Mouse (Mus musculus) midbrain, postnatal 0 days (tissue): ENCODE results near the gene Cenpf. TPM values are rescaled to one million over a fixed set of nuclear protein-coding genes. Genes with fewer than 3 reads are reported as not detected.

Experiments
- ATAC-seq: fragments of 200-750 bp; cut with Nextera tagmentation; 2 replicates; pipeline ENCODE4 v1.8.0; 2017; ENCODE audit warnings: moderate number of reproducible peaks, mild to moderate bottlenecking, moderate TSS enrichment, moderate library complexity; ENCODE audit not compliant: low FRiP score
- DNase-seq: peaks from one replicate; pipeline ENCODE4 v3.0.0-alpha.2; 2015; ENCODE audit warnings: low spot score
- H3K27ac ChIP-seq: fragments of 300-500 bp; sonication (generic); 2 replicates; pipeline ENCODE4 v1.5.1; 2014; ENCODE audit warnings: low read depth, mild to moderate bottlenecking, low read length, mixed read lengths
- H3K27me3 ChIP-seq: fragments of 300-500 bp; sonication (generic); 2 replicates; pipeline ENCODE4 v1.6.1; 2014; ENCODE audit warnings: low read length, control low read depth, mixed read lengths; ENCODE audit not compliant: insufficient read depth
- H3K36me3 ChIP-seq: fragments of 300-500 bp; sonication (generic); 2 replicates; pipeline ENCODE4 v1.6.1; 2014; ENCODE audit warnings: low read length, control low read depth, mixed read lengths; ENCODE audit not compliant: insufficient read depth
- H3K4me1 ChIP-seq: fragments of 300-500 bp; sonication (generic); 2 replicates; pipeline ENCODE4 v1.6.1; 2014; ENCODE audit warnings: mild to moderate bottlenecking, control low read depth, antibody characterized with exemption, low read length, mixed read lengths; ENCODE audit not compliant: insufficient read depth
- H3K4me2 ChIP-seq: fragments of 300-500 bp; sonication (generic); 2 replicates; pipeline ENCODE4 v1.6.1; 2014; ENCODE audit warnings: low read depth, mild to moderate bottlenecking, low read length, mixed read lengths; ENCODE audit not compliant: poor library complexity, severe bottlenecking
- H3K4me3 ChIP-seq: fragments of 300-500 bp; sonication (generic); 2 replicates; pipeline ENCODE4 v1.5.1; 2014; ENCODE audit warnings: low read depth, mild to moderate bottlenecking, low read length, moderate library complexity
- H3K9ac ChIP-seq: fragments of 300-500 bp; sonication (generic); replicated peaks from 2 replicates; pipeline ENCODE4 v1.6.1; 2014; ENCODE audit warnings: mild to moderate bottlenecking, low read length, moderate library complexity, mixed read lengths; ENCODE audit not compliant: poor library complexity, severe bottlenecking
- H3K9me3 ChIP-seq: fragments of 300-500 bp; sonication (generic); 2 replicates; pipeline ENCODE4 v1.6.1; 2016; ENCODE audit warnings: low read length, control low read depth
- CTCF ChIP-seq: IDR thresholded peaks from 2 replicates; pipeline ENCODE4 v1.5.1; 2016; ENCODE audit warnings: antibody characterized with exemption, mild to moderate bottlenecking
- WGBS: fragments of 180-500 bp; shearing (Covaris S2); extraction: QIAGEN DNeasy Blood & Tissue Kit; methylation state at CpG from one replicate; pipeline ENCODE4 v1.1.7; 2014; 5-methylcytosine and 5-hydroxymethylcytosine counted together
- polyA plus RNA-seq: library from polyadenylated mRNA; unstranded; fragments of >200 nt; fragmentation: Nextera tagmentation; extraction: Ambion mirVana; gene quantifications from 2 replicates; pipeline ENCODE4 v1.2.1, GENCODE M21; 2015
- total RNA-seq: library from RNA; depleted of rRNA; stranded (reverse); fragments of >200 nt; gene quantifications from 2 replicates; pipeline ENCODE4 v1.2.3, GENCODE M21; 2014; rRNA removed

The Cenpf gene
- total RNA-seq (1.8 and 3.0 TPM in 2 replicates), polyA plus RNA-seq (4.3 and 6.8 TPM in 2 replicates)

GRCm38 (mm10) chr1:189687654-189688387 is at the start of gene Cenpf:
Cenpf (minus strand) TSS chr1:189688086.
- peaks cover 3% of the 10 kb centered on the region; the same call in 1 of the 2 replicates for H3K4me1 ChIP-seq
- DNase-seq (peak; percentile 98), ATAC-seq (peak; percentile 100)
- TF ChIP-seq CTCF: no peak
- peak within 1 kb of the TSS; percentile 86 for H3K4me2 ChIP-seq
- no peak within 1 kb of the TSS for H3K27ac ChIP-seq
- H3K9ac ChIP-seq: no peak within 1 kb of the TSS
- H3K27me3 ChIP-seq: no peaks in the 10 kb centered on the region
- H3K9me3 ChIP-seq: no peaks in the 10 kb centered on the region
- H3K4me3 ChIP-seq: peak within 1 kb of the TSS; percentile 58
- 2% methylated on average over 52 of the region's 55 CpGs for WGBS
- no peaks in the 10 kb centered on the region for H3K36me3 ChIP-seq

GRCm38 (mm10) chr1:189732156-189732555 is 44.3 kb upstream of the Cenpf start:
- H3K27ac ChIP-seq: no peak overlapping the region
- TF ChIP-seq CTCF: no peak
- no peaks in the 10 kb centered on the region for H3K9me3 ChIP-seq
- ATAC-seq (no peak), DNase-seq (no peak)
- 80% methylated on average over 8 of the region's 8 CpGs for WGBS
- no peak overlapping the region for H3K9ac ChIP-seq
- no peaks in the 10 kb centered on the region for H3K36me3 ChIP-seq
- H3K4me3 ChIP-seq: no peak overlapping the region
- H3K4me2 ChIP-seq: no peak overlapping the region
- H3K27me3 ChIP-seq: peaks cover 33% of the 10 kb centered on the region
- no peaks in the 10 kb centered on the region for H3K4me1 ChIP-seq

DNA sequence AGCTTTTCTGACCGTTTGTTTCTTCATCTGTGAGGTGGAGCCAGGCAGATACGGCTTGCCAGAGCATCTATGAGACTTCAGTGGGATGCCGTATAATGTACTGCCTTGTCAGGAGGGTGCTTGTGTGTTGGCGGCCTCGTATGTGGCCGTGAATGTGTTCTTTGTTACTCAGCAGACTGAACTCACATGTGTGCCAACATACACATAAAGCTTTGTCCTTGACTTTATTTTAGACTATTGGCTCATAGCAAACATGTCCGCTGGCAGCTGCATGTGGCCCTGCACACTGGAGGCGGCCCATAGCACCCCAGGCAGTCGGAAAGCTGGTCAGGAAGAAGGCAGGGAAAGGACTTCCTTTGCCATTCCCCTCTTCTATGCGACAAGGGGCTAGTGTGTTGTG is 43.8 kb upstream of the Cenpf start:
- H3K9me3 ChIP-seq: no peaks in the 10 kb centered on the region
- H3K4me3 ChIP-seq: no peak overlapping the region
- no peaks in the 10 kb centered on the region for H3K36me3 ChIP-seq
- H3K27ac ChIP-seq: no peak overlapping the region
- WGBS: 73% methylated on average over 10 of the region's 10 CpGs
- peaks cover 37% of the 10 kb centered on the region for H3K27me3 ChIP-seq
- H3K4me1 ChIP-seq: no peaks in the 10 kb centered on the region
- no peak for TF ChIP-seq CTCF
- no peak overlapping the region for H3K9ac ChIP-seq
- no peak overlapping the region for H3K4me2 ChIP-seq
- no peak for ATAC-seq
- DNase-seq: peak; percentile 33

GRCm38 (mm10) chr1:189729141-189729815 is 41.4 kb upstream of the Cenpf start:
- Histone ChIP-seq H3K36me3 (no peaks in the 10 kb centered on the region), H3K4me1 (no peaks in the 10 kb centered on the region), H3K4me3 (peak overlapping the region; percentile 62; the same call in 1 of the 2 replicates), H3K27ac (no peak overlapping the region), H3K4me2 (peak overlapping the region; percentile 98), H3K9ac (no peak overlapping the region), H3K9me3 (no peaks in the 10 kb centered on the region), H3K27me3 (peaks cover 41% of the 10 kb centered on the region)
- no peak for TF ChIP-seq CTCF
- ATAC-seq: no peak
- no peak for DNase-seq
- whole genome bisulfite sequencing: 19% methylated on average over 17 of the region's 17 CpGs

DNA sequence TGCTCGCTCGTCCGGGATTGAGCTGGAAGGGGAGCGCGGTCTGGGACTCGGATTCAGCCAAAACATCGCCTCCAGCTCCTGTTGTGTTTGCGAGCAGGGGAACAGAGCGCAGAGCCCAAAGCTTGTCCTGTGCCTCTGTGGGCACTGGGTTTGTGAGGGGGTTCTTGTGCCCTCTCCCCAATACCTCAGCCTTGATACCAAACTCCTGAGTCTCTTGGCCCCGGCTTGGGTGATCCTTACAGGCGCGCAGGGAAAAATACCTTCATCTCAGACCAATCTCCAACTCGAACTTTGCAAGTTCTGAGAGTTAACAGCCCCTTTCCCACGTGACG is 40.9 kb upstream of the Cenpf start:
- H3K4me3 ChIP-seq: peak overlapping the region; percentile 62
- WGBS: under 1% methylated on average over 15 of the region's 15 CpGs
- peaks cover 41% of the 10 kb centered on the region for H3K27me3 ChIP-seq
- TF ChIP-seq CTCF: no peak
- H3K4me2 ChIP-seq: peak overlapping the region; percentile 98
- no peaks in the 10 kb centered on the region for H3K36me3 ChIP-seq
- no peak overlapping the region for H3K27ac ChIP-seq
- no peaks in the 10 kb centered on the region for H3K4me1 ChIP-seq
- no peak for ATAC-seq
- H3K9me3 ChIP-seq: no peaks in the 10 kb centered on the region
- peak overlapping the region; percentile 52; the same call in 1 of the 2 replicates for H3K9ac ChIP-seq
- no peak for DNase-seq
